Mouse (Mus musculus): ENCODE data around the gene Rbp7. TPM values are rescaled to one million over a fixed set of nuclear protein-coding genes. Genes with fewer than 3 reads are reported as not detected.

Gene Rbp7
- polyA plus RNA-seq, 1 experiment from 2014 or later: not detected

DNA sequence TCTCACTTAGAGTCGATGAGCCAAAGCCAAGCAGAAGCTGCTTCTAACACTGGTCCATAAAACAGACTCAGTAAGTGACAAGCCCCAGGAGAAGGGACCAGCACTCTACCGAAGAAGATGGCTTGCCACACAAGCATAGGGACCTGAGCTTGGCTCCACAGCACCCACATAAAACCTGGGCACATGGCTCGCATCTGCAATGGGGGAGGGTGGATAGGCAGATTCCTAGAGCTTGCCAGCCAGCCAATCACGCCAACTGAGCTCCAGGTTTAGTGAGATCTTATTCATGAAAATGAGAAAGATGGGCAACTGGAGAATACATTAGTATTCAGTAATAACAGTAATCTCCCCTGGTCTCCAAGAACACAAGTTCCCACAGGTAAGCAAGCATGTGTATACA is 45.0 kb downstream of the Rbp7 start:
- Histone ChIP-seq H3K4me2 (ENCODE audit: low read depth, low read length, severe bottlenecking) (no peak overlapping the region), H3K4me1 (replicated peaks; ENCODE audit: control insufficient read depth, insufficient read depth, low read length) (no peaks in the 10 kb centered on the region; the same call in 1 of the 2 replicates), H3K9me3 (ENCODE audit: control insufficient read depth, low read length) (no peaks in the 10 kb centered on the region; the same call in 1 of the 2 replicates), H3K4me3 (ENCODE audit: low read depth, low read length) (no peak overlapping the region), H3K27me3 (ENCODE audit: control insufficient read depth, insufficient read depth, low read length) (no peaks in the 10 kb centered on the region), H3K9ac (ENCODE audit: low read length) (no peak overlapping the region), H3K27ac (ENCODE audit: low read depth, low read length) (no peak overlapping the region), H3K36me3 (ENCODE audit: control insufficient read depth, insufficient read depth, low read length) (no peaks in the 10 kb centered on the region)
- no peak for DNase-seq (ENCODE audit: low spot score)
- no peak for ATAC-seq (replicated peaks; ENCODE audit: low FRiP score)
- WGBS: 94% methylated on average over 4 of the region's 4 CpGs

DNA sequence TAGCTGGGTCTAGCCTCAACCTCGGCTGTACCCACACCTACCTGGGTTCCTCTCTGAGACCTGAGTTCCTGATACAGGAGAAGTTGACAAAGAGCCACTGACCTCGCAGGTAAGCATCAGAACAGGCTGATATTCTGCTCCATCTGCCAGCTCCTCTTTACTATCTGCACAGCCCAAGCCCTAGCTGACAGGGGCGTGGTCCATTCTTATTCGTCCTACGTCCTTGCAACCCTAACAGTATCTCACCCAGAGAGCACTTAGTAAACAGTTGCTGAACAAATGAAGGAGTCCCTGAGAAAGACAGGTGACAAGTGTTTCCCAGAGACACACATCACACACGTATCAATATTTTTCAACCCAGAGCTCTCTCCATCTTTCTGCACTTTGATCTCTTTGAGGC is 46.4 kb downstream of the Rbp7 start:
- H3K9ac ChIP-seq (ENCODE audit: low read length): no peak overlapping the region

DNA sequence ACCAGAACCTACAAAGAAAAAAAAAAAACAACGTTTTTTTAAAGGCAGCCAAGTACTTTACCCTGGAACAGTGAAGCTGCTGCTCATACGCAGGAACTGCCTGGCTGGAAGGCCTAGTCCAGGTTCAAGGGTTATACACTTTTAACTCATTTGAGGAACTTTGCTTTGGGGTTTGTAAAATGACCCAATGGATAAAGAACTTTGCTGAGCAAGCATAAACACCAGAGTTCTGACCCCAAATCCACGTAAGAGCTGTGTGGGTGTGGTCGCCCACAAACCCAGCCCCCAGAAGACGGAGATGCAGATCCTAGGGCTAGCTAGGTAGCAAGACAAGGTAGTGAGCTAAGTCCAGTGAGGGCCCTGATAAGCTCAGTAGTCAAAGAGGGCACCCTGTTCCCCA is 47.3 kb downstream of the Rbp7 start:
- no peaks in the 10 kb centered on the region; the same call in 1 of the 2 replicates for H3K9me3 ChIP-seq (ENCODE audit: control insufficient read depth, low read length)
- no peaks in the 10 kb centered on the region for H3K27me3 ChIP-seq (ENCODE audit: control insufficient read depth, insufficient read depth, low read length)
- no peak for DNase-seq (ENCODE audit: low spot score)
- no peak overlapping the region for H3K4me3 ChIP-seq (ENCODE audit: low read depth, low read length)
- peaks cover 4% of the 10 kb centered on the region; the same call in 1 of the 2 replicates for H3K4me1 ChIP-seq (replicated peaks; ENCODE audit: control insufficient read depth, insufficient read depth, low read length)
- H3K27ac ChIP-seq (ENCODE audit: low read depth, low read length): no peak overlapping the region
- H3K36me3 ChIP-seq (ENCODE audit: control insufficient read depth, insufficient read depth, low read length): no peaks in the 10 kb centered on the region
- WGBS: 91% methylated on average over 5 of the region's 5 CpGs
- no peak for ATAC-seq (replicated peaks; ENCODE audit: low FRiP score)
- no peak overlapping the region for H3K4me2 ChIP-seq (ENCODE audit: low read depth, low read length, severe bottlenecking)
- H3K9ac ChIP-seq (ENCODE audit: low read length): no peak overlapping the region

More for the DNA sequence above, 46.4 kb downstream of the Rbp7 start:
- Histone ChIP-seq H3K27me3 (ENCODE audit: control insufficient read depth, insufficient read depth, low read length) (no peaks in the 10 kb centered on the region), H3K4me2 (ENCODE audit: low read depth, low read length, severe bottlenecking) (no peak overlapping the region), H3K4me1 (replicated peaks; ENCODE audit: control insufficient read depth, insufficient read depth, low read length) (peaks cover 4% of the 10 kb centered on the region; the same call in 1 of the 2 replicates), H3K36me3 (ENCODE audit: control insufficient read depth, insufficient read depth, low read length) (no peaks in the 10 kb centered on the region), H3K9me3 (ENCODE audit: control insufficient read depth, low read length) (no peaks in the 10 kb centered on the region; the same call in 1 of the 2 replicates), H3K4me3 (ENCODE audit: low read depth, low read length) (no peak overlapping the region), H3K27ac (ENCODE audit: low read depth, low read length) (no peak overlapping the region)
- DNase-seq (ENCODE audit: low spot score) (no peak), ATAC-seq (replicated peaks; ENCODE audit: low FRiP score) (no peak)
- 92% methylated on average over 6 of the region's 6 CpGs for WGBS

DNA sequence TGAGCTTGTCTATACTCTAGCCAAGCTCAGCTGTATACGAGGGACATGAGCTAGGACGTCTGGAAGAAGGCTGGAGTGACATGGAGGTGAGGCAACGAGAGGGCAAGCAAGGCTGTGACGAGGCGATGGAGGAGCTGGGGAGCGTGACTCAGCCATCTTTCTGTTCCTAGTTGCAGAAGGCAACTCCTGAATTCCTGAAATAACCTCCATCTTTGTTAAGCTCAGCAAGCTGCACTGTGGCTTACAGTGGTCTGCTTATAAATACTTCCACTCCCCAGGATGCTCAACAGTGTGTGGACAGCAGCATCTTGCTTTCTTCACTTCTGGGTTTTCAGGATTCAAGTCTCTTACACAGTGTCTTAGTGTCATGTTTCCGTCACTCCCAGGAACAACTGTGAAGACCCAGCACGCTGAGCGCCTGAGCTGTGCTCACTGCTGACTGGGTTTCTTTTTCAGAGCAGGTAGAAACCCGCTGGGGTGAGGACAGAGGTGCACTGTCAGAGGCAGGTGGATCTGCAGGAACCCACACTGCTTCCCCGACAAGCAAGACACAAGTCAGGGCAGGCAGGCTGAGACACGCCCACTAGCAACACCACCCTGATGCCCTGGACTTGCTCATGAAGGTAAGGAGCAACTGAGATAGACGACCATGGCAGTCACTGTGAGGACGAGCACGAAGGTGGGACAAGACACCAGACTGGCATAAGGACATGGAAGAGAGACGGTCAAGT is 48.9 kb downstream of the Rbp7 start:
- Histone ChIP-seq H3K4me2 (ENCODE audit: low read depth, low read length, severe bottlenecking) (no peak overlapping the region), H3K27ac (ENCODE audit: low read depth, low read length) (no peak overlapping the region), H3K9ac (ENCODE audit: low read length) (no peak overlapping the region), H3K36me3 (ENCODE audit: control insufficient read depth, insufficient read depth, low read length) (no peaks in the 10 kb centered on the region), H3K4me3 (ENCODE audit: low read depth, low read length) (no peak overlapping the region), H3K4me1 (replicated peaks; ENCODE audit: control insufficient read depth, insufficient read depth, low read length) (peaks cover 4% of the 10 kb centered on the region; the same call in 1 of the 2 replicates), H3K27me3 (ENCODE audit: control insufficient read depth, insufficient read depth, low read length) (no peaks in the 10 kb centered on the region), H3K9me3 (ENCODE audit: control insufficient read depth, low read length) (no peaks in the 10 kb centered on the region; the same call in 1 of the 2 replicates)
- 83% methylated on average over 16 of the region's 16 CpGs for WGBS
- ATAC-seq (replicated peaks; ENCODE audit: low FRiP score) (no peak), DNase-seq (ENCODE audit: low spot score) (no peak)

DNA sequence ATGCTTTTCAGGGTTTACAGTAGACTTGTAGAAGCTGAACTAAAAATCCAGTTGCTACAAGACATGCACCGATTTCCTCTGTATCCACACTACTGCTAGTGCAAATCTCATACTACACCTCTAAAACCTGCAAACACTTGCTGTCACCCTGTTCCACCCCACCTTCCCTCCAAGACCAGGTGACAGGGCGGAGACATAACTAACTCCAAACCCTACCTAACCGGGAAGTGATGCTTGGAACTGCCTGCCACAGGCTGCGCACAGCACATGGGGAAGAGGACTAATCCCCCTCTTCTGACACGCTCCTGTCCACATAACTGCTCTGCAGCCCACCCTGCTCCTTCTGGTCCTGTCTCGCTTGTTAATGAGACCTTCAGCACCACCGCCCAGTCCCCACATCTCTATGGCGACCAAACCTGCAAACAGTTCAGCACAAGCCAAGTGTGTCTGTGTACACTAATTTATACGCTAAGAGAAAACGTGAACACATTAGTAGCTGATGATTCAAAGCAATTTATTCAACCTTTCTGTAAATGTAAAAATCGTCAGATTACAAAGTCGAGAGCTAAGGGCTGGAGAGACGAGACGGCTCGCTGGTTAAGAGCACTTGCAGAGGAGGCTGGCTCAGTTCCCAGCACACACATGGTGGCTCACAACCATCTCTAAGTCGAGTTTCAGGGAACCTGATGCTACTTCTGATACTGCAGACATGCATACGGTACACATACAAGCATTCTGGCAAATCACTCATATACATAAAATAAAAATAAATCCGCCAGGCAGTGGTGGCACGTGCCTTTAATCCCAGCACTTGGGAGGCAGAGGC is 49.9 kb downstream of the Rbp7 start:
- Histone ChIP-seq H3K9ac (ENCODE audit: low read length) (no peak overlapping the region), H3K27ac (ENCODE audit: low read depth, low read length) (no peak overlapping the region), H3K4me3 (ENCODE audit: low read depth, low read length) (no peak overlapping the region), H3K9me3 (ENCODE audit: control insufficient read depth, low read length) (no peaks in the 10 kb centered on the region), H3K36me3 (ENCODE audit: control insufficient read depth, insufficient read depth, low read length) (no peaks in the 10 kb centered on the region), H3K4me1 (replicated peaks; ENCODE audit: control insufficient read depth, insufficient read depth, low read length) (peaks cover 4% of the 10 kb centered on the region; the same call in 1 of the 2 replicates), H3K27me3 (ENCODE audit: control insufficient read depth, insufficient read depth, low read length) (no peaks in the 10 kb centered on the region), H3K4me2 (ENCODE audit: low read depth, low read length, severe bottlenecking) (no peak overlapping the region)
- no peak for DNase-seq (ENCODE audit: low spot score)
- WGBS: 80% methylated on average over 19 of the region's 19 CpGs
- no peak for ATAC-seq (replicated peaks; ENCODE audit: low FRiP score)

DNA sequence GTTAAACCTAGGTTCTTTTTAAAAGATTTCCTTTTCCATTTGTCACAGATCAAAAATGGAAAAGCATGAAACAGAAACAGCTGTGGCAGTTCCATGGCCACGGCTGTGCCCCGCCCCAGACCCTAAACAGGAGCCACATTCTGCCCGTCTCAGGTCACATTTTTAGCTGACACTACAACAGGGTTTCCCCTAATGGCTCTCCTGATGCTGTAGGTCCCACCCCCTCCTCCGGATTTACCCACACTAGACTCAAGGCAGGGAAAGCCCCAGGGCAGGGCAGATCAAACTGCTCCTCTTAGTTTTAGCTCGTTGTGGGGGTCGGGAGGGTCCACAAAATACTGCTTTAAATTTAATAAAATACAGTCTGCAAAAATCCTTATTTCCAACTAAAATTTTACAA is 51.7 kb downstream of the Rbp7 start:
- H3K4me3 ChIP-seq (ENCODE audit: low read depth, low read length): no peak overlapping the region
- no peaks in the 10 kb centered on the region for H3K27me3 ChIP-seq (ENCODE audit: control insufficient read depth, insufficient read depth, low read length)
- no peak overlapping the region for H3K27ac ChIP-seq (ENCODE audit: low read depth, low read length)
- H3K4me2 ChIP-seq (ENCODE audit: low read depth, low read length, severe bottlenecking): no peak overlapping the region
- H3K4me1 ChIP-seq (replicated peaks; ENCODE audit: control insufficient read depth, insufficient read depth, low read length): peaks cover 4% of the 10 kb centered on the region; the same call in 1 of the 2 replicates
- H3K9ac ChIP-seq (ENCODE audit: low read length): no peak overlapping the region
- no peaks in the 10 kb centered on the region for H3K36me3 ChIP-seq (ENCODE audit: control insufficient read depth, insufficient read depth, low read length)
- ATAC-seq (replicated peaks; ENCODE audit: low FRiP score) (no peak), DNase-seq (ENCODE audit: low spot score) (no peak)
- H3K9me3 ChIP-seq (ENCODE audit: control insufficient read depth, low read length): no peaks in the 10 kb centered on the region
- WGBS: 61% methylated on average over 6 of the region's 6 CpGs

DNA sequence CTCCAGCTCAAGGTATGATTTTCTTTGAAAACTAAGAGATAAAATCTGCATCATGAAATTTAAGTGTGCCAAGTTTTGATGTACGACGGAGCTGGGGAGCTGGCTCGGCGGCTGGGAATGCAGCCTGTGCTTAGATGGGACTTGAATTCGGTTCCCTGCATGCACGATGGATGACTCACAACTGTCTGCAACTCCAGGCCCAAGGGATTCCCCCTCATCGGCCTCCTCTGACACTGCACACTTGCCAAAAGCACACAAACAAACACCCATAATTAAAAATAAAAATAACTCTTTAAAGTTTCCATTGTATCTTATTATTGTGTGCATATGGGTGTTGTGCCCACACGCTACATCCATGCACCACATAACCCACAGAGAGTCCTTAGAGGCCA is 53.2 kb downstream of the Rbp7 start:
- no peak for ATAC-seq (replicated peaks; ENCODE audit: low FRiP score)
- Histone ChIP-seq H3K9ac (ENCODE audit: low read length) (no peak overlapping the region), H3K27me3 (ENCODE audit: control insufficient read depth, insufficient read depth, low read length) (no peaks in the 10 kb centered on the region), H3K9me3 (ENCODE audit: control insufficient read depth, low read length) (no peaks in the 10 kb centered on the region), H3K36me3 (ENCODE audit: control insufficient read depth, insufficient read depth, low read length) (no peaks in the 10 kb centered on the region), H3K27ac (ENCODE audit: low read depth, low read length) (no peak overlapping the region), H3K4me1 (replicated peaks; ENCODE audit: control insufficient read depth, insufficient read depth, low read length) (peaks cover 4% of the 10 kb centered on the region; the same call in 1 of the 2 replicates), H3K4me2 (ENCODE audit: low read depth, low read length, severe bottlenecking) (no peak overlapping the region), H3K4me3 (ENCODE audit: low read depth, low read length) (no peak overlapping the region)
- DNase-seq (ENCODE audit: low spot score): no peak
- 92% methylated on average over 8 of the region's 8 CpGs for WGBS

DNA sequence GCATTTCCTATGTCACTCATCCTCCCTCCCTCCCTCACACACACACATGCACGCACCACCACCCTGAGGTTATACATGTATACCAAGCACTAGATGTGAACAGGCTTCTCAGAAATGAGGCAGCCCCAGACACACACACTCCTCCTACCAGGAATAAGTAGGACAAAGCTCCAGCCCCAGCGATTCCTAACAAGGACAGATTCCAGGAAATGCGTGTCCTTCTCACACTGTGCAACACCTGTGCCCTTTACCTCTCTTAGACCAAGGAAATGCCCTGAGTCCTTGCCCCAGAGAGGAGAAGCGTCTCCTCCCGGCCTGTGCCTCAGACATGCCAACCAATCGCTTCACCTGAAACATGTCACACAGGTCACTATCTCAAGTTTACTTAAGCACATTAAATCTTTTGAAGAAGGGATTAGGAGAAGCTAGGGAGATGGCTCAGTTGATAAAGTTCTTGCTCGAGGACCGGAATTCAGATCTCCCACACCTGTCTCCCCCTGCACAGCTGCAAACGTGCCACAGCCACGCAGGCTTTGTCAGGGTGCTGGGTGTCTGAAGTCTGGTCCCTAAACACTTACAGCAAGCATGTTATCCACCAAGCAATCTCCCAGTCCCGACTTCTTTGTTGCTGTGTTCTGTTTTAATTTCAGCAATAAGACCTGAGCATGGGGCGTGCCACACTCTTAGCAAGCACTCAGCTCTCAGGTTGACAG is 53.7 kb downstream of the Rbp7 start:
- no peak for ATAC-seq (replicated peaks; ENCODE audit: low FRiP score)
- peaks cover 4% of the 10 kb centered on the region; the same call in 1 of the 2 replicates for H3K4me1 ChIP-seq (replicated peaks; ENCODE audit: control insufficient read depth, insufficient read depth, low read length)
- WGBS: 87% methylated on average over 12 of the region's 12 CpGs

More for the DNA sequence above, 53.7 kb downstream of the Rbp7 start:
- H3K27me3 ChIP-seq (ENCODE audit: control insufficient read depth, insufficient read depth, low read length): no peaks in the 10 kb centered on the region
- no peaks in the 10 kb centered on the region for H3K36me3 ChIP-seq (ENCODE audit: control insufficient read depth, insufficient read depth, low read length)
- H3K4me3 ChIP-seq (ENCODE audit: low read depth, low read length): no peak overlapping the region
- H3K9ac ChIP-seq (ENCODE audit: low read length): no peak overlapping the region
- no peak for DNase-seq (ENCODE audit: low spot score)
- no peak overlapping the region for H3K27ac ChIP-seq (ENCODE audit: low read depth, low read length)
- H3K9me3 ChIP-seq (ENCODE audit: control insufficient read depth, low read length): no peaks in the 10 kb centered on the region
- H3K4me2 ChIP-seq (ENCODE audit: low read depth, low read length, severe bottlenecking): no peak overlapping the region
